Mouse (Mus musculus) spleen, adult 2 months (tissue): ENCODE measurements around the gene Ikzf1.

Experiments
- CTCF ChIP-seq: fragments of 200-500 bp; IDR thresholded peaks from 2 replicates; pipeline ENCODE4 v1.5.1; 2011; ENCODE audit warnings: mild to moderate bottlenecking, inconsistent platforms; ENCODE audit not compliant: insufficient read depth, insufficient read length, insufficient replicate concordance; ENCODE audit errors: extremely low read depth
- POLR2A ChIP-seq: fragments of 200-500 bp; IDR thresholded peaks from 2 replicates; pipeline ENCODE4 v1.6.1; 2011; ENCODE audit warnings: low read depth, low read length, inconsistent platforms

GRCm38 (mm10) chr11:11808035-11808819 is 123.4 kb downstream of the Ikzf1 start:
- TF ChIP-seq CTCF (no peak), POLR2A (no peak)
